Mouse (Mus musculus): ENCODE results near the gene Shisa7. TPM values are rescaled to one million over a fixed set of nuclear protein-coding genes. Genes with fewer than 3 reads are reported as not detected.
A peak's percentile ranks its signal among the peaks of the same experiment; 100 is the strongest.

The Shisa7 gene
- polyA plus RNA-seq, 1 experiment from 2014 or later, result not detected

DNA sequence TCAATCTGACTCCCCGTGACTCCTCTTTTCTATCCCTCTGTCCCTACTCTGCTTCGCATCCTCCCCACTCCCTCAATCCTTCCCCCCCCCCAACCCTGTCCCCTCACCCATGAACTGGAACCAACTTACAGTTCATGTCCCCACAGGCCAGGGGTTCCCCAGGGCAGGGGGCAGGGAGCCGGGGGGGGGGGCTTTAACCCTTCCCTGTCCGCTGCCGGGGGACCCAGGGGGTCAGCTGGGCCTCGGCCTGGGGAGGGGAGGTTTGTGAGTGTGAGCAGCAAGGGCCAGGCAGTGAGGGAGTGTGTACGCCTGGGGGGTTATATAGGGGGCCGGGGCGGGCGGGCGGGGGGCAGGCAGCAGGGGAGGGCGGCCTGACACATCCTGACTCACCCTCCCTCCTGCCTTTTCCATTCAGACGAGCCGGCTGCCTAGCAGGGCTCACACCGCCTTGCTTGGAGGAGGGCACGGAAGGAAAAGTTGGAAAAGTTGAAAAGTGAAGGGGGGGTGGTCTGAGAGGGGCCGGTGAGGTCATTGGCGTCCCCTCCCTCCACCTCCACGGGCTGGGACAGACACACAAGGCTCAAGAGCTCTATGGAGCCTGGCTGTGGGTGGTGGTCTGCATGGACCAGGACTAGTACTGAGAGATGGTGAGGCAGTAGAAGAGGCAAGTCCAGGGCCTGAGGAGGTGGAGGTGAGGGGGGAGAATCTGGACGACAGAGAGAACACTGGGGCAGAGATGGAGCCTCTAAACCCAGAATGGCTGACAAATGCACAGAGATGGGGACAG is 66.5 kb downstream of the Shisa7 start:
- ATAC-seq (ENCODE audit: insufficient read depth), result no peak
- Histone ChIP-seq H3K4me2 (no peak overlapping the region), H3K9ac (no peak overlapping the region), H3K9me3 (replicated peaks) (no peaks in the 10 kb centered on the region), H3K27me3 (peaks cover 99% of the 10 kb centered on the region), H3K36me3 (replicated peaks) (no peaks in the 10 kb centered on the region), H3K27ac (replicated peaks) (no peak overlapping the region), H3K4me3 (replicated peaks) (no peak overlapping the region), H3K4me1 (replicated peaks) (peaks cover 11% of the 10 kb centered on the region)
- 14% methylated on average over 20 of the region's 20 CpGs for WGBS (ENCODE audit: insufficient replicate concordance)

DNA sequence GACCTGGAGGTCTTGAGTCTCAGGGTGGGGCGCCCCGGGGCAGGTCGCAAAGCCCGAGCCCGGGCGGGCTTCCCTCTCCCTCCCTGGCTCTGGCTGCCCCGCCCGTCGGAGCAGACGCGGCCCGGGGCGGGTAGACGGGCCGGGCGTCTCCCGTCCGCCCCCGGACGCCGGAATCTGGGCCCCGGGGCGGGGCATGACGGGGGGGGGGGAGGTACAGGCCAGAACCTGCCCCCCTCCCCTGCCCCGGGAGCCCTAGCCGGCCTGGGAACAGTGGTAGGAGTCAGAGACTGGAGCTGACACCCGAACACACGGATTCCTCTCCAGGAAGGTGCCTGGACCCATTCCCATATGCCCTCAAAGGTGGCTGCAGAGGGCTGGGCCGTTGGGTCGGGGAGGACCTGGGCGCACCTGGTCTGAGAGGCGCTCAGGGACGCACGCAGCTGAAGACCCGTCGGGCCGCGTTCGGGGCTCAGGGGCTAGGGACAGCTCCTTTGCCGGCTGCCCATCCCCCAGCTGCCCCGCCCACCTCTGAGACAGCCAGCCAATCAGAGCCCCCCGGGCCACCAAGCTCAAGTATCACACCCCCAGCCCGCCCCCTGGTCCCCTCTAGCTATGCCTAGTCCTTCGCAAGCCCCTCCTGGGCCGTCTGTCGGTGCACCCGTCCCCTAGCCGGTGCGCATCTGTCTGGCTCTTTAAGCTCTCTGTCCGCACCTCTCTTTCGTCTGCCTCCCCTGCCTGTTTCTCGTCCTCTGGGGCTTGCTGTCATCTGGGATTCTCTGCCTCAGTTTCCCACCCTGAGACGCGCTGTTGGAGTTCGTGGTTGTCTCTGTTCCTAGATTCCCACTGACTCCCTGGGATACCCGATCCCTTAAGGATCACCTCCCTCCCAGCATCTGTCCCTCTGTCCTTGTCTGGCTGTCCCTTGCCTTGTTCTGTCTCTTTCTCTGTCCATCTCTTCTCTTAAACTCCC is 67.3 kb downstream of the Shisa7 start:
- Histone ChIP-seq H3K4me1 (replicated peaks) (peaks cover 8% of the 10 kb centered on the region), H3K4me2 (peak overlapping the region; percentile 55), H3K9ac (no peak overlapping the region; the same call in 1 of the 2 replicates), H3K36me3 (replicated peaks) (no peaks in the 10 kb centered on the region), H3K27ac (replicated peaks) (no peak overlapping the region), H3K9me3 (replicated peaks) (no peaks in the 10 kb centered on the region), H3K4me3 (replicated peaks) (peak overlapping the region; percentile 39), H3K27me3 (peaks cover 95% of the 10 kb centered on the region)
- WGBS (ENCODE audit: insufficient replicate concordance), result 3% methylated on average over 42 of the region's 56 CpGs
- ATAC-seq (ENCODE audit: insufficient read depth), result peak; percentile 50

DNA sequence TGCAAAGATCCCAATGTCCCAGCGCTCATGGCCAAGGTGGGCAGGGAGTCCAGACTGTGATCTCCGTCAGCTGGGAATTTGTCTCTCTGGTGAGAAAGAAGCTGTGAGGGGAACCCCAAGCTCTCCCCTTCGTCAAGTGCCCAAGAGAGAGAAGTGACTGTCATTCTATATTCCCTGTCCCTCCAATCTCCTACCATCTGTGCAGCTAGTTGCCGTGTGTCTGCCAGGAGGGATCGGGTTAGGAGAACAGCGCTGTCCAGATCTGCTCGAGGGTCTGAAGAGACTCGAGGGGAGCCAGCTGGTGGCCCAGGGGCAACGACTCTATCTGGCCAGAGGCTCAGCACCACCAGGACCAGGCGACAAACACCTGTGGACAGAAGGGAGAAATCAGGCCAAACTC is 68.4 kb downstream of the Shisa7 start:
- Histone ChIP-seq H3K27ac (replicated peaks) (no peak overlapping the region), H3K9me3 (replicated peaks) (no peaks in the 10 kb centered on the region), H3K4me3 (replicated peaks) (no peak overlapping the region), H3K27me3 (peaks cover 85% of the 10 kb centered on the region), H3K4me1 (replicated peaks) (peaks cover 8% of the 10 kb centered on the region), H3K4me2 (no peak overlapping the region), H3K36me3 (replicated peaks) (no peaks in the 10 kb centered on the region), H3K9ac (no peak overlapping the region)
- WGBS (ENCODE audit: insufficient replicate concordance), result 42% methylated on average over 10 of the region's 10 CpGs
- no peak for ATAC-seq (ENCODE audit: insufficient read depth)

Other genes starting within 250 kb of the Shisa7 start
- gene Ptprh, start 240.7 kb downstream of the Shisa7 start, polyA plus RNA-seq (2015; fragmentation: Nextera tagmentation; extraction: Ambion mirVana), result not detected in 2 replicates
- 34.4 and 39.1 TPM in 2 replicates for gene Tmem86b, start 213.3 kb downstream of the Shisa7 start, polyA plus RNA-seq (2015; fragmentation: Nextera tagmentation; extraction: Ambion mirVana)
- 6.5 and 8.1 TPM in 2 replicates for gene Ppp6r1, start 185.7 kb downstream of the Shisa7 start, polyA plus RNA-seq (2015; fragmentation: Nextera tagmentation; extraction: Ambion mirVana)
- 54.4 and 58.1 TPM in 2 replicates for gene Hspbp1, start 159.6 kb downstream of the Shisa7 start, polyA plus RNA-seq (2015; fragmentation: Nextera tagmentation; extraction: Ambion mirVana)
- gene Brsk1, start 154.1 kb downstream of the Shisa7 start, polyA plus RNA-seq (2015; fragmentation: Nextera tagmentation; extraction: Ambion mirVana), result 0.03 and 0.12 TPM in 2 replicates
- gene Tmem150b, start 119.4 kb downstream of the Shisa7 start, polyA plus RNA-seq (2015; fragmentation: Nextera tagmentation; extraction: Ambion mirVana), result 0.14 and 0.37 TPM in 2 replicates
- gene Kmt5c, start 104.6 kb downstream of the Shisa7 start, polyA plus RNA-seq (2015; fragmentation: Nextera tagmentation; extraction: Ambion mirVana), result 50.1 and 56.1 TPM in 2 replicates
- gene Cox6b2, start 91.6 kb downstream of the Shisa7 start, polyA plus RNA-seq (2015; fragmentation: Nextera tagmentation; extraction: Ambion mirVana), result 66.0 and 79.3 TPM in 2 replicates
- gene Fam71e2, start 73.4 kb downstream of the Shisa7 start, polyA plus RNA-seq (2015; fragmentation: Nextera tagmentation; extraction: Ambion mirVana), result not detected in 2 replicates
- gene Il11, start 61.8 kb downstream of the Shisa7 start, polyA plus RNA-seq (2015; fragmentation: Nextera tagmentation; extraction: Ambion mirVana), result 0.06 TPM in 1 of 2 replicates, not detected in the other
- 0.21 TPM in 1 of 2 replicates, not detected in the other for gene Tmem190, start 61.8 kb downstream of the Shisa7 start, polyA plus RNA-seq (2015; fragmentation: Nextera tagmentation; extraction: Ambion mirVana)
- gene Tmem238, start 55.0 kb downstream of the Shisa7 start, polyA plus RNA-seq (2015; fragmentation: Nextera tagmentation; extraction: Ambion mirVana), result 9.5 and 10.3 TPM in 2 replicates
- gene Rpl28, start 51.8 kb downstream of the Shisa7 start, polyA plus RNA-seq (2015; fragmentation: Nextera tagmentation; extraction: Ambion mirVana), result 169 and 173 TPM in 2 replicates
- gene Ube2s, start 32.1 kb downstream of the Shisa7 start, polyA plus RNA-seq (2015; fragmentation: Nextera tagmentation; extraction: Ambion mirVana), result 302 and 318 TPM in 2 replicates
- 3.7 and 3.8 TPM in 2 replicates for gene Isoc2b, start 25.6 kb upstream of the Shisa7 start, polyA plus RNA-seq (2015; fragmentation: Nextera tagmentation; extraction: Ambion mirVana)
- gene Isoc2a, start 32.5 kb upstream of the Shisa7 start, polyA plus RNA-seq (2015; fragmentation: Nextera tagmentation; extraction: Ambion mirVana), result 0.68 and 0.77 TPM in 2 replicates
- gene Gm36210, start 61.8 kb upstream of the Shisa7 start, polyA plus RNA-seq (2015; fragmentation: Nextera tagmentation; extraction: Ambion mirVana), result not detected in 2 replicates
- 1.7 TPM in 2 replicates for gene Zfp628, start 70.5 kb upstream of the Shisa7 start, polyA plus RNA-seq (2015; fragmentation: Nextera tagmentation; extraction: Ambion mirVana)
- 0.23 and 0.45 TPM in 2 replicates for gene Nat14, start 77.3 kb upstream of the Shisa7 start, polyA plus RNA-seq (2015; fragmentation: Nextera tagmentation; extraction: Ambion mirVana)
- 0.15 TPM in 2 replicates for gene Ssc5d, start 81.1 kb upstream of the Shisa7 start, polyA plus RNA-seq (2015; fragmentation: Nextera tagmentation; extraction: Ambion mirVana)
- 0.07 TPM in 1 of 2 replicates, not detected in the other for gene Sbk2, start 119.7 kb upstream of the Shisa7 start, polyA plus RNA-seq (2015; fragmentation: Nextera tagmentation; extraction: Ambion mirVana)
- not detected in 2 replicates for gene Sbk3, start 126.5 kb upstream of the Shisa7 start, polyA plus RNA-seq (2015; fragmentation: Nextera tagmentation; extraction: Ambion mirVana)
- 3.3 and 4.6 TPM in 2 replicates for gene Zfp579, start 151.5 kb upstream of the Shisa7 start, polyA plus RNA-seq (2015; fragmentation: Nextera tagmentation; extraction: Ambion mirVana)
- 9.3 and 10.0 TPM in 2 replicates for gene Zfp524, start 169.7 kb upstream of the Shisa7 start, polyA plus RNA-seq (2015; fragmentation: Nextera tagmentation; extraction: Ambion mirVana)
- 15.6 and 17.9 TPM in 2 replicates for gene Fiz1, start 170.0 kb upstream of the Shisa7 start, polyA plus RNA-seq (2015; fragmentation: Nextera tagmentation; extraction: Ambion mirVana)
- 0.53 and 1.2 TPM in 2 replicates for gene Gm44973, start 170.8 kb upstream of the Shisa7 start, polyA plus RNA-seq (2015; fragmentation: Nextera tagmentation; extraction: Ambion mirVana)
- 1.3 and 1.5 TPM in 2 replicates for gene Zfp865, start 175.7 kb upstream of the Shisa7 start, polyA plus RNA-seq (2015; fragmentation: Nextera tagmentation; extraction: Ambion mirVana)
- gene Ccdc106, start 175.9 kb upstream of the Shisa7 start, polyA plus RNA-seq (2015; fragmentation: Nextera tagmentation; extraction: Ambion mirVana), result 0.28 and 0.40 TPM in 2 replicates
- not detected in 2 replicates for gene 4632433K11Rik, start 189.4 kb upstream of the Shisa7 start, polyA plus RNA-seq (2015; fragmentation: Nextera tagmentation; extraction: Ambion mirVana)
- gene Zfp784, start 193.8 kb upstream of the Shisa7 start, polyA plus RNA-seq (2015; fragmentation: Nextera tagmentation; extraction: Ambion mirVana), result 1.2 and 1.4 TPM in 2 replicates
- 1.7 and 2.0 TPM in 2 replicates for gene Zfp580, start 206.8 kb upstream of the Shisa7 start, polyA plus RNA-seq (2015; fragmentation: Nextera tagmentation; extraction: Ambion mirVana)
- gene U2af2, start 217.4 kb upstream of the Shisa7 start, polyA plus RNA-seq (2015; fragmentation: Nextera tagmentation; extraction: Ambion mirVana), result 59.4 and 60.8 TPM in 2 replicates
- 49.2 and 54.5 TPM in 2 replicates for gene Epn1, start 235.5 kb upstream of the Shisa7 start, polyA plus RNA-seq (2015; fragmentation: Nextera tagmentation; extraction: Ambion mirVana)

Data from liver, embryonic 15.5 days (tissue).